Mouse (Mus musculus) macrophage (primary cell): Measurements from ENCODE around the gene Btbd11. TPM values are rescaled to one million over a fixed set of nuclear protein-coding genes. Genes with fewer than 3 reads are reported as not detected.

Source experiments
- H3K27ac ChIP-seq: fragments of 350-480 bp; formaldehyde crosslinking; 2 replicates; pipeline ENCODE4 v1.9.0; 2021
- H3K36me3 ChIP-seq: fragments of 350-480 bp; formaldehyde crosslinking; 2 replicates; pipeline ENCODE4 v1.9.0; 2021; ENCODE audit errors: inconsistent target
- H3K4me3 ChIP-seq: fragments of 350-480 bp; formaldehyde crosslinking; 2 replicates; pipeline ENCODE4 v1.9.0; 2021; ENCODE audit errors: inconsistent target
- H3K79me2 ChIP-seq: fragments of 350-480 bp; formaldehyde crosslinking; 2 replicates; pipeline ENCODE4 v1.9.0; 2021; ENCODE audit errors: inconsistent target
- WGBS: methylation state at CpG from one replicate; pipeline ENCODE4 v1.1.7; 2026; ENCODE audit warnings: inconsistent platforms; ENCODE audit not compliant: missing documents; 5-methylcytosine and 5-hydroxymethylcytosine counted together
- polyA plus RNA-seq: library from polyadenylated mRNA; stranded (reverse); fragments of 250-400 nt; gene quantifications from 3 replicates; pipeline ENCODE4 v1.2.4, GENCODE M21; 2018; ENCODE audit warnings: inconsistent platforms

Gene Btbd11
- polyA plus RNA-seq, 1 experiment from 2014 or later, result 0.10 TPM

DNA sequence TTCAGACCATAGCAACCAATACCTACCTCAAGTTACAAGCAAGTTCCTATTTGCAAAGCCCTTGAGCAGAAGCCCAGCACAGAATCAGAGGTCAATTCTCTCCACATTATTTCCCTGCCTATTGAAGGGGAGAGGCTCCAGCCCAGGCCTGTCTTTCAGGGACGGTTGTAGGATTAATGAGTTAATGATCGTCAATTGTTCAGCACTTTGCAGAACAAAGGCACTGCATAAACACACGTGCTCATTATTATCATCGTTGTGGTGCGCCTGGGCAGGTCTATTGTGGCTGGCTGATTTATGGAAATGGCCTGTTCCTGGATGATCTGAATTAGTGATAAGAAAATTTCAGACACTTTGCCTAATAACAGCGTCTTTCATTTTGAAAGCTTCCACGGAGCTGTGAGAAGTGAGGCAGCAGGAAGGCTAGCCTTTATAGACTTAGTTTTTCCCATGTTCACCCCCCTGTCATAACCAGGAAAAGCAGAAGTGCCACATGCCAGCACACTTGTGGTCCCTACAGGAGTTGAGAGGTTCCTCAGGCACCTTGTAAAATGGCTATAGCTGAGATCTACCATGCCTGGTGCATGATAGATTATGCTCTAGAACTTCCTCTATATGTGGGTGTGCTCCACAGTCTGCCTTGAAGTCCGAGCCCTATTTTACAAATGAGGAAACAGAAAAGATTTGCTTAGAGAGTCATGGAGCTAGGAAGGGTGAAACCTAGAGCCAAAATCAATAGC lies 65.2 kb downstream of the Btbd11 start:
- no peak overlapping the region for H3K4me3 ChIP-seq
- no peaks in the 10 kb centered on the region for H3K36me3 ChIP-seq
- H3K79me2 ChIP-seq, result no peaks in the 10 kb centered on the region
- 11% methylated on average over 8 of the region's 8 CpGs for WGBS
- no peak overlapping the region for H3K27ac ChIP-seq

DNA sequence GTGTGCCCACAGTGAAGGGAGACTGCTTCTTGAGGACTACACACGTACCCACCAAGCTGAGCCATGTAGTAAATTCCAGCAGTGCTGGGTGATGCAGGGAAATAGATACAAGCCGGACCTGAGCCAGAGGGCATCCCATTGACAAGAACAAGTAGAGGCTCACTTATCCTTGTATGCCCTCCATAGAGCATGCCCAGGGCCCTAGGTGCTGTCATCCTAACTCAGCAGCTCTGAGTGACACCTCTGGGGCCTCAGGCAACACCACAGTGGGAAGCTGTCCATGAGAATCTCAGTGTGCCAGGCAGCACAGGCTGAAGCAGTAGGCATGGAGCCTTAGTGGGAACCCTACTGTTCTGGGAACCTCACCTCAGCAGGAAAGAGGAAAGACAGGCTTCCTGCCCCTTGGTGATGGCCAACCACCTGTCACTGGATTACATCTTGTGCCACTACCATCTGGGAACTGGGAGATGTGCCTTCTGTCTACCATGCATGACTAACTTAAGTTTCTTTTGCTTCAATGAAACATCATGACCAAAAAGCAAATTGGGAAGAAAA lies 66.7 kb downstream of the Btbd11 start:
- no peaks in the 10 kb centered on the region for H3K79me2 ChIP-seq
- no peak overlapping the region for H3K4me3 ChIP-seq
- H3K27ac ChIP-seq, result no peak overlapping the region
- no peaks in the 10 kb centered on the region for H3K36me3 ChIP-seq
- WGBS, result 90% methylated on average over 2 of the region's 2 CpGs

- WGBS, result 69% methylated on average over 4 of the region's 4 CpGs
- H3K36me3 ChIP-seq, result no peaks in the 10 kb centered on the region
- H3K27ac ChIP-seq, result no peak overlapping the region
- H3K4me3 ChIP-seq, result no peak overlapping the region
- H3K79me2 ChIP-seq, result no peaks in the 10 kb centered on the region
These were observed 69.4 kb downstream of the Btbd11 start for GRCm38 (mm10) chr10:85455985-85456384.

- Histone ChIP-seq H3K36me3 (no peaks in the 10 kb centered on the region), H3K27ac (no peak overlapping the region), H3K4me3 (no peak overlapping the region), H3K79me2 (no peaks in the 10 kb centered on the region)
- WGBS, result 60% methylated on average over 17 of the region's 17 CpGs
These were observed 72.2 kb downstream of the Btbd11 start for GRCm38 (mm10) chr10:85458744-85459344.

GRCm38 (mm10) chr10:85460736-85461135 lies 74.1 kb downstream of the Btbd11 start:
- 94% methylated on average over 10 of the region's 10 CpGs for whole genome bisulfite sequencing
- no peaks in the 10 kb centered on the region for H3K36me3 ChIP-seq
- H3K4me3 ChIP-seq, result no peak overlapping the region
- H3K79me2 ChIP-seq, result no peaks in the 10 kb centered on the region
- no peak overlapping the region for H3K27ac ChIP-seq

GRCm38 (mm10) chr10:85464152-85464551 lies 77.5 kb downstream of the Btbd11 start:
- Histone ChIP-seq H3K4me3 (no peak overlapping the region), H3K36me3 (no peaks in the 10 kb centered on the region), H3K79me2 (no peaks in the 10 kb centered on the region), H3K27ac (no peak overlapping the region)
- 83% methylated on average over 6 of the region's 6 CpGs for WGBS

GRCm38 (mm10) chr10:85465516-85466408 lies 79.1 kb downstream of the Btbd11 start:
- Histone ChIP-seq H3K79me2 (no peaks in the 10 kb centered on the region), H3K4me3 (no peak overlapping the region), H3K27ac (no peak overlapping the region), H3K36me3 (no peaks in the 10 kb centered on the region)
- WGBS, result 88% methylated on average over 13 of the region's 13 CpGs

GRCm38 (mm10) chr10:85466409-85466761 lies 79.8 kb downstream of the Btbd11 start:
- 37% methylated on average over 8 of the region's 8 CpGs for WGBS

DNA sequence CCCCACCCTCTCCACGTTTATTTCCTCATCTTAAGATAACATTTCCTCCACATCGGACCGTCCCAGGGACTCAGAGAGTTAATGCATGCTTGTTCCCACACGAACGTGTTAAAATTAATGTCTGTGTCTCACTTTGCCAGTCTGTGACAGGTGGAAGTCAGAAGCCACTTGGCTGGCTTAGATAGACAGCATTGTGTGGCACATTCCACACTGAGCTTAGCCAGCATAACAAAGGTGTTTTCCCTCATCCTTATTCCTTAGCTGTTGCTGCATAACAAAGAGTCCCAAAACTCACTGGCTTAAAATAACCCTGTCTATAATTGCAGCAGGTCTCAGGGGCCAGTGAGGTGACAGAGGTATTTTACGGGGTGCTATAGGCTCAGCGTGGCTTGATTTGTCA lies 80.8 kb downstream of the Btbd11 start:
- H3K36me3 ChIP-seq, result no peaks in the 10 kb centered on the region
- H3K4me3 ChIP-seq, result no peak overlapping the region
- H3K79me2 ChIP-seq, result no peaks in the 10 kb centered on the region
- H3K27ac ChIP-seq, result no peak overlapping the region
- WGBS, result 43% methylated on average over 7 of the region's 7 CpGs

More at GRCm38 (mm10) chr10:85466409-85466761, 79.8 kb downstream of the Btbd11 start:
- H3K4me3 ChIP-seq, result no peak overlapping the region
- H3K36me3 ChIP-seq, result no peaks in the 10 kb centered on the region
- no peak overlapping the region for H3K27ac ChIP-seq
- no peaks in the 10 kb centered on the region for H3K79me2 ChIP-seq

- 100% methylated on average over 4 of the region's 4 CpGs for WGBS
- Histone ChIP-seq H3K27ac (no peak overlapping the region), H3K36me3 (no peaks in the 10 kb centered on the region), H3K4me3 (no peak overlapping the region), H3K79me2 (no peaks in the 10 kb centered on the region)
These were observed 81.9 kb downstream of the Btbd11 start for GRCm38 (mm10) chr10:85468527-85468926.

DNA sequence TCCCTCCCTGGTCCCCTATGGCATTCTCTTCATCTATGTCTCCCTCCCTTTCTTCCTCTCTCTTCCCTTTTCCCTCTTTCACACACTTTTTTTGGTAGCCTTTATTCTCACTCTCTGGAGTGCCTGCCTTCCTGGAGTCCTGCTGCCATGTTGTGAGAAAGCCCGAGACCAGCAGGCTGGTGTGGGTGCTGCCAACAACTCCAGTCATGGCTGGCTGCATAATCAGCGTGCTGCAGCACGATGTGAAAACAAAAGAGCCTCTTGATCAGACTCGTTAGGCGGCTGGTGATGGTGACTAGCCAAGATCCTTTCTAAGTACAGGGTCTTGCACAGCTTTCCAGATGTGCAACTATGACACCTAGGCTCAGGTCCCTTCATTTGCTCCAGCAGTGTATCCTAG lies 82.7 kb downstream of the Btbd11 start:
- no peaks in the 10 kb centered on the region for H3K79me2 ChIP-seq
- no peaks in the 10 kb centered on the region for H3K36me3 ChIP-seq
- no peak overlapping the region for H3K27ac ChIP-seq
- 90% methylated on average over 5 of the region's 5 CpGs for WGBS
- H3K4me3 ChIP-seq, result no peak overlapping the region

DNA sequence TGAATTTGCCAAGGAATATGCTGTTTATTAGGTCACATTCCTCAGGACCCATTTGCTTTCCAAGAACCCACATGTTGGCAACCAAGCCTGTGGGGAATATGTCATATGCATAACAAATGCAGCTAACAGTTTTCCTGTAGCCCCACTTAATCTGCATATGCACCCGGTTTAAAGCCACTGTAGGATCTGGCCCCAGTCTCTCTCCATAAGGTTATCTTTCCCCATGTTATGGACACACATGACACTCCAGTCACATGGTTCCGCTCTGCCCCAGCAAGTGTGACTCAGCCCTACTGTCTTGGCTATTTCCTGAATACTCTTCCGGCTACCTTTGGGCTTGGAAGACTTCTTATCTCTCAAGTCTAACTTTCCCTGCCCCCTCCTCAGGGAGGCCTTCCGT lies 86.7 kb downstream of the Btbd11 start:
- WGBS, result 87% methylated on average over 4 of the region's 4 CpGs
- Histone ChIP-seq H3K36me3 (no peaks in the 10 kb centered on the region), H3K4me3 (no peak overlapping the region), H3K27ac (no peak overlapping the region), H3K79me2 (no peaks in the 10 kb centered on the region)

DNA sequence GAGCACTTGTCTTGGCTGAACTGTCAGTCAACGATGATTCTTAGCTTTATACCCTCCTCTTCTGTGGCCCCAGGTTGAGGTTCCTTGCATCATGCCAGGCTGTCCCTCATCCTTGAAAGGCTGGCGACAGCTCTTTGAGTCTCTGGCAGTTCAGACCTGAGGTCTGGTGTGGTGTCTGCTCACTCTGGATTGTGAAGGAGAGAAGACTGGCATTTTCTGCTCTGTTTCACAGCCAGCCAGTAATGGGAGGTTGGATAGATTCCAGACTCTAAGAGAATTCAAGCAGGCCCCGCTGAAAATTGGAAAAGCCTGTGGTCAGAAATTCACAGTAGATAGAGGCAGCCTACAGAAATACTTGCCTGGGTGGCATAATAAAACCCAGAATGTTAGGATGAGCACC lies 87.3 kb downstream of the Btbd11 start:
- Histone ChIP-seq H3K79me2 (no peaks in the 10 kb centered on the region), H3K4me3 (no peak overlapping the region), H3K27ac (no peak overlapping the region), H3K36me3 (no peaks in the 10 kb centered on the region)
- 90% methylated on average over 3 of the region's 3 CpGs for WGBS

- no peaks in the 10 kb centered on the region for H3K36me3 ChIP-seq
- WGBS, result 94% methylated on average over 9 of the region's 9 CpGs
- no peaks in the 10 kb centered on the region for H3K79me2 ChIP-seq
- no peak overlapping the region for H3K4me3 ChIP-seq
- no peak overlapping the region for H3K27ac ChIP-seq
These were observed 89.2 kb downstream of the Btbd11 start for GRCm38 (mm10) chr10:85475642-85476345.
